Mouse (Mus musculus): ENCODE data around the gene Hes5.

The Hes5 gene

DNA sequence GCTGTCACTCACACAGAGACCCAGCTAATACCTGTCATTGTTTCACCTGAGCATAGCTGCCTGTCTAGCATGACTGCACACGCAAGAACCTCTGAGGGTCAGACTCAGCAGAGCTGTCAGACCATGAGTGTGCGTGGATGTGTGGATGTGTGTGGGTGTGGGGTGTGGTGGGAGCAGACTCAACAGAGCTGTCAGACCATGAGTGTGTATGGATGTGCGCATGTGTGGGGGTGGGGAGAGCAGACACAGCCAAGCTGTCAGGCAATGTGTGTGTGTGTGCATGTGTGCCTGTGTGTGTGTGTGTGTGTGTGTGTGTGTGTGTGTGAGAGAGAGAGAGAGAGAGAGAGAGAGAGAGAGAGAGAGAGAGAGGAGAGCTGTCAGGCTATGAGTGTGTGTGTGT is 44.6 kb downstream of the Hes5 start:
- no peaks in the 10 kb centered on the region for H3K27me3 ChIP-seq (ENCODE audit: control insufficient read depth, insufficient read depth, low read length, poor library complexity, severe bottlenecking)
- no peaks in the 10 kb centered on the region for H3K36me3 ChIP-seq (ENCODE audit: control insufficient read depth, insufficient read depth, low read length, poor library complexity, severe bottlenecking)
- no peak for DNase-seq (ENCODE audit: low read depth, low spot score)

DNA sequence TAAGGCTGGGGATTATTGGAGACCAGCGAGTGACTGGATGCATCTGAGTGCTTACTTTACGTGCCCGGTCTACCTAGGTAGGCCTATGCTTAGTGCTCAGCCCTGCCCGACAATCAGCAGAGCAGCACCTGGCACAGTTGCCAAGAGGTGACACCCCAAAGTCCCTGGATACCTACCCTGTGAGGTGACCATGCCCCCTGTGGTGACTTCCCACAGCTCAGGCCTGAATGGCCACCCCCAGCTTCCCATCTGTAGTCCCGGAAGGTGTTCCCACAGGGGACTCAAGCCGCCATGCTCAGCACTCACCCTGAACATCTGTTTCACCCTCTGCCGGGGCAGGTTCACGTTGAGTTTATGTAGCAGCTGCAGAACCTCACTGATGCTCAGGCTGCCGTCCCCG is 45.6 kb downstream of the Hes5 start:
- no peaks in the 10 kb centered on the region for H3K36me3 ChIP-seq (ENCODE audit: control insufficient read depth, insufficient read depth, low read length, poor library complexity, severe bottlenecking)
- DNase-seq (ENCODE audit: low read depth, low spot score) = no peak
- H3K27me3 ChIP-seq (ENCODE audit: control insufficient read depth, insufficient read depth, low read length, poor library complexity, severe bottlenecking) = no peaks in the 10 kb centered on the region

DNA sequence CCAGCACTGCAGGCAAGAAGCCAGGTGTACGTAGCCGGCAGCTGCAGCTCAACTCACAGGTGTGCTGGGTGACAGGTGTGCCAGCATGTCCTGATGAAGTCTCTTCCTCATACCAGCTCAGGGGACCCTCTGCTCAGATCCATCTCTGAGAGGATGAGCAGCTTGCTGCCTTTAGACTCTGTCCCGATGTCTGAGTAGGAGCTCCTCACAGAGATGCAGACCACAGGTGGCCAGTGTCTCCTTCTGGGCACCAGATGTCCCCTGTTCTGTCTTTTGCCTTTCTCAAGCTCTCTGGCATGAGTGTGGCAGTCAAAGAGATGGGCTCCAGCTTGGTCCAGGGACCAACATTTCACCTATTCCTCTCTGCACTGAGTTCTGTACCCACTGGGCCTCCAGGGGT is 46.9 kb downstream of the Hes5 start:
- DNase-seq (ENCODE audit: low read depth, low spot score) = no peak

DNA sequence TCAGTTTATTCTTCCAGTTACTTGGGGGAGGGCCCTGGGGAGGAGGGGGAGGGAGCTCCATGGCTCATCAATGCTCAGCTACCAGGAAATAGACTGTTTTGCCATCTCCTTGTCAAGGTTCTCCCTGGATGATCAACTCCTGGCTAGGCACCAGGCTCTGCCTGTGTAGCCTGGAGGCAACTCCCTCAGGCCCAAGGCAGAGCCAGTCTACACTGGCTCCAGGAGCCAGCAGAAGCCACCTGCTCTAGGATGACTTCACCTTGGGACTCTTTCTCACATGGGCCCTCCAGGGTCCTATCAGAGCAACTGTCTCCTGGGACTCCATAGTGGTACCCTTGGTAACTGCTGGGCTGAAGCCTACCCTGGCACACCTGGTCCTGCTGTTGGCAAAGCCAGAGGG is 47.4 kb downstream of the Hes5 start:
- DNase-seq (ENCODE audit: low read depth, low spot score) = no peak
- Histone ChIP-seq H3K27me3 (ENCODE audit: control insufficient read depth, insufficient read depth, low read length, poor library complexity, severe bottlenecking) (no peaks in the 10 kb centered on the region), H3K36me3 (ENCODE audit: control insufficient read depth, insufficient read depth, low read length, poor library complexity, severe bottlenecking) (no peaks in the 10 kb centered on the region)

More for the DNA sequence above, 46.9 kb downstream of the Hes5 start:
- Histone ChIP-seq H3K36me3 (ENCODE audit: control insufficient read depth, insufficient read depth, low read length, poor library complexity, severe bottlenecking) (no peaks in the 10 kb centered on the region), H3K27me3 (ENCODE audit: control insufficient read depth, insufficient read depth, low read length, poor library complexity, severe bottlenecking) (no peaks in the 10 kb centered on the region)

DNA sequence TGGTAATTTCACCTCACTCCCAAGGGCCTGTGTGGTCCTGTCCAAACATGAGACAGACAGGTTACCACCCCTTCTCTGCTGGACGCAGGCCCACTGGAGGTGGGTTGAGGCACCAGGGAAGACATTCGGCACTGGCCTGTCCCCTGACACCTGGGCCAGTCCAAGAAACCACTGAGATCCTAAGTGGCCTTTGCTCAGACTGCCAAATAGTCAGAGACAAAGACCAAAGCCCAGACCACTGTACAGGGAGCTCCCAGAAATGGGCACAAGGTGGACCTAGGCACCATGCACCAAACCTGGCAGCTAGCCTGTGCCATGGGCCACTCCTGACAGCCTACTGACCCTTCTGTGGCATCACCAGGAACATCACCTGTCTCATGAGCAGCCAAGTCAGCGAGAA is 48.5 kb downstream of the Hes5 start:
- H3K36me3 ChIP-seq (ENCODE audit: control insufficient read depth, insufficient read depth, low read length, poor library complexity, severe bottlenecking) = no peaks in the 10 kb centered on the region
- no peaks in the 10 kb centered on the region for H3K27me3 ChIP-seq (ENCODE audit: control insufficient read depth, insufficient read depth, low read length, poor library complexity, severe bottlenecking)
- DNase-seq (ENCODE audit: low read depth, low spot score) = no peak

DNA sequence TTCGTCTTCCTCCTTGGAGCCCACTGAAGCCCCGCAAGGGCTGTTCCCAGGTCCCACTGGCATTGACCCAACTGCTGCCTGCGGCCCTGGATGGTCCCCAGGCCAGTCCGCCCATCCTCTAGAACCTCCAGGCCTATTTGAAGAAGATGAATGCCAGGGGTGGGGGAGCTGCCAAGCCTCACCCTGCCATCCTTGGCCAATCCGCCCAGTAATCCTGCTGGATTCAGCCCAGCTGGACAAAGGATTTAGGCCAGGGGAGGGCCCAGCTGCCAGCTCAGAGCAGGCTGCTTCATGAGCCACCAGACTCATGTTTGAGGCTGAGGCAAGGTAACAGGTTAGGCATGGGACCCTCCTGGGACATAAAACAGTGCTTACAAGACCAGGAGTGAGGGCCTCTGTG is 50.1 kb downstream of the Hes5 start:
- no peak for DNase-seq (ENCODE audit: low read depth, low spot score)
- Histone ChIP-seq H3K27me3 (ENCODE audit: control insufficient read depth, insufficient read depth, low read length, poor library complexity, severe bottlenecking) (no peaks in the 10 kb centered on the region), H3K36me3 (ENCODE audit: control insufficient read depth, insufficient read depth, low read length, poor library complexity, severe bottlenecking) (no peaks in the 10 kb centered on the region)

DNA sequence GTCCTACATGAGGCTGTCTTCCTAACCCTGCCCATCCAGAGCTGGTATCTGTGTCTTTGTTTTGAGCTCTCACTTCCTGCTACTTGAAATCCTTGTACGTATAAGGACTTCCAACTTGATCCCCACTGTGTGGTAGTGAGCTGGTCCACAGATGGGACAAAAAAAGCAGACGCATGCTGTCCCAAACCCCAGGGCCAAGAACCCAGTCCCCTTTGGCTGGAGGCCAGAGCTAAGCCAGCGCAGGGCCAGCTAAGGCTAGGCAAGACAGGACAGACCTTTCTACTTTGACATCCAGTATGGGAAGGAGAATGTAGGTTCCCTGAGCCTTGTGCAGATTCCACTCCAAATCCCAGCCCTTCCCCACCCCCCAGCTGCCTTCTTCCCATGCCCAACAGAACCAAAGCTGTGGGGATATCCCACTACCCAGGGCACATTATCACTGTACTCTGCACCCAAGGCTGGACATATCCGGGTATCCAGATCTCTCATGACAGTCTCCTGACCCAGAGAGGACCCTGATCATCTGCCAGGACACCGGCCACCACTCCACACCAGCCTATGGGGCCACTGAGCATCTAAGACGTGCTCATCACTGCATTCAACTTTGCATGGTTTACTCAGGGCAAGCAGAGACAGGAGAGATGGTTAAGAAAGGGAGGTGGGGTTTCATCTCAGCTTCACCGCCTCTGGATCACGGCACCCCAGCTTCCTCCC is 50.7 kb downstream of the Hes5 start:
- Histone ChIP-seq H3K27me3 (ENCODE audit: control insufficient read depth, insufficient read depth, low read length, poor library complexity, severe bottlenecking) (no peaks in the 10 kb centered on the region), H3K36me3 (ENCODE audit: control insufficient read depth, insufficient read depth, low read length, poor library complexity, severe bottlenecking) (no peaks in the 10 kb centered on the region)
- no peak for DNase-seq (ENCODE audit: low read depth, low spot score)

Measured in splenic B cell, adult 2 months (primary cell).